Mouse (Mus musculus) liver (tissue): ENCODE results near the gene 1700023F06Rik.

Experiments used
- DNase-seq: peaks from one replicate; pipeline ENCODE4 v3.0.0-alpha.2; 2020; ENCODE audit warnings: mixed read lengths

Gene 1700023F06Rik

GRCm38 (mm10) chr11:103161449-103161848, 46.9 kb downstream of the 1700023F06Rik start:
- DNase-seq: no peak

GRCm38 (mm10) chr11:103160738-103161137, 47.6 kb downstream of the 1700023F06Rik start:
- no peak for DNase-seq

GRCm38 (mm10) chr11:103158621-103159478, 49.5 kb downstream of the 1700023F06Rik start:
- peak; percentile 96 for DNase-seq

- DNase-seq: no peak
Measured at GRCm38 (mm10) chr11:103149771-103150170, 58.6 kb downstream of the 1700023F06Rik start.
